Mouse (Mus musculus) CD4-positive, CD25-positive, alpha-beta regulatory T cell, adult 4 months (primary cell): ENCODE results near the gene Tnnc2. TPM values are rescaled to one million over a fixed set of nuclear protein-coding genes. Genes with fewer than 3 reads are reported as not detected.
A peak's percentile ranks its signal among the peaks of the same experiment; 100 is the strongest.

ENCODE experiments used
- ATAC-seq: one replicate; pipeline ENCODE4 v1.8.0; 2017
- polyA plus RNA-seq, 2 experiments: library from polyadenylated mRNA; unstranded; fragments of 100-300 nt; shearing (Covaris generic); gene quantifications; one replicate each; pipeline ENCODE4 v1.2.1; 2017

Gene Tnnc2
- polyA plus RNA-seq, result not detected

- ATAC-seq, result no peak
Observed at GRCm38 (mm10) chr2:164779481-164780086, at the start of gene Tnnc2. TSS of gene Tnnc2 (minus strand) at chr2:164779967.

DNA sequence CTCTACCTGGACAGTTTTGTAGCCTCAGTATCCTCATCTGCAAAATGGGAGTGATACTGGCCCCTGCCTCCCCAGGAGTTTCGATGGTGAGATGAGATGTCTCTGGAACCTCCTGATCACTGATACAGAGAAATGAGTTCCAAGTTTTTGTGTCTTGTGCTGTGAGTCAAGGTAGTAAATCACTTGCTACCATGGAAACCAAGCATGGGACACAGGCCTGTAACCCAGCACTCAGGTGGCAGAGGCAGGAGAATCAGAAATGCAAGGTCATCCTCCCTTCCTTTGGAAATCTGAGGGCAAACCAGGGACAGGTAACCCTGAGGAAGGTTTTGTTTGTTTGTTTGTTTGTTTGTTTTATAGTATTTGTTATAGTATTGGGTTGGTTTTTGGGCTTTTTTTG lies 49.3 kb upstream of the Tnnc2 start:
- no peak for ATAC-seq

- no peak for ATAC-seq
Observed at GRCm38 (mm10) chr2:164828437-164828836, 48.7 kb upstream of the Tnnc2 start, which contains the start of gene Spata25. TSS of gene Spata25 (minus strand) at chr2:164828537.

DNA sequence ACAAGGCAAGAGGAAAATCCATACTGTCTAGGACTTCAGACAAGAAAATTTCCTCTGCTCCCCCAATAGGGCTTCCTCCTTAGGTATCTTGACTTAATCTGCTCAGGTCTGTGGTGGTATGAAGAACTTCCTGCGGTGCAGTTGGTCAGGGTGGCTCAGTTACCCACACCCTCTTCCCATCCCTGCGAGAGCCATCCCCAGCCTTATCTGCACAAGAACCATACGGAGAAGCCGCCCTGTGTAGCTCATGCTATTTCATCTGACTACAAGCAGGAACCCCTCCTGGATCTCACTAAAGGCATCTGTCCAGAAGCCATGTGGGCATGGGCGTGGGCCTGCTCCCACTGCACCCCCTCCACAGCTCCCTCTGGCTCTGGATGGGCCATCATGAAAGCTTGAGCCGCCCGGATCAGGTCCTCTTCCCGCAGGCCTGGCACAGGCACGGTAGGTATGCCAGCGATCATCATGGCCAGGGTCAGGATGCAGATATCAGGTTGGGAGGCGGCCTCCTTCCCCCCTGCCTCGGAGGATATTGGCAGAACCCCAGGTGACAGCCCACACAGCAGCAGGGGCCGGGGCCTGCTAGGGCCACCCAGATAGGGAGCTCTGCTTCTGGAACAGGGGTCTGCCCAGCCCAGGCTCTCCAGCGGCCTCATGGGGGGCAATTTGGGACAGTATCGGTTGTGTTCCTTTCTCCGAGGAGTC lies 47.5 kb upstream of the Tnnc2 start:
- ATAC-seq, result no peak

DNA sequence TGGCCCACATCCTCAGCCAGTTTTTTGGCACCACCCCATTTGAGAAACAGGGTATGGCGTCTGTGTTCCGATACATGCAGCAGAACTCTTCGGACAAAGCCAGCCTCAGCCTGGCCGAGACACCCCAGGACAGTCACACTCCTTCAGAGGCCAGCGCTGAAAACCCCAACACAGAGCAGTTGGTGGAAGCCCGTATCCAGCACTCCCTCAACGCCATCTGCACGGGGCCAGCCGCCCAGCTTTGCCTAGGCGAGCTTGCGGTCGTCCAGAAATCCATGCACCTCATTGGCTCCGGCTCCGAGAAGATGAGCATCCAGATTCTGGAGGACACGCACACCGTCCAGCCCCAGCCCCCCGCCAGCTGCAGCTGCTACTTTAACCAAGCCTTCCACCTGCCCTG lies 45.8 kb upstream of the Tnnc2 start:
- ATAC-seq, result no peak

DNA sequence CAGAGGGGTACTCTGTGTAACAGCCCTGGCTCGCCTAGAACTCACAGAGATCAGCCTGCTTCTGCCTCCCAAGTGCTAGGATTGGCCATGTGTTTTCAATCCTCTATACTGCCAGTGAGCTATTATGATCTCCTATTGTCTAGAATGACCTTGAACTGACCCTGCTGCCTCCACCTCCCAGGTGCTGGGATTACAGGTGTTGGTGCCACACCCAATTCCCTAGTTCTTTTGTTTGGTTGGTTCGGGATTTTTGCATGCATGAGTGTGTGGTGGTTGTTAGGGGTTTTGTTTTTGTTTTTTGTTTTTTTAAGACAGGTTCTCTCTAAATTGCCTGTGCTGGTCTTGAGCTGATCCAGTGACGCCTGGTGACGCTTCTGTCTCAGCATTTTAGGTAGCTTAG lies 44.2 kb upstream of the Tnnc2 start:
- no peak for ATAC-seq

GRCm38 (mm10) chr2:164823181-164823585 lies 43.4 kb upstream of the Tnnc2 start:
- no peak for ATAC-seq

DNA sequence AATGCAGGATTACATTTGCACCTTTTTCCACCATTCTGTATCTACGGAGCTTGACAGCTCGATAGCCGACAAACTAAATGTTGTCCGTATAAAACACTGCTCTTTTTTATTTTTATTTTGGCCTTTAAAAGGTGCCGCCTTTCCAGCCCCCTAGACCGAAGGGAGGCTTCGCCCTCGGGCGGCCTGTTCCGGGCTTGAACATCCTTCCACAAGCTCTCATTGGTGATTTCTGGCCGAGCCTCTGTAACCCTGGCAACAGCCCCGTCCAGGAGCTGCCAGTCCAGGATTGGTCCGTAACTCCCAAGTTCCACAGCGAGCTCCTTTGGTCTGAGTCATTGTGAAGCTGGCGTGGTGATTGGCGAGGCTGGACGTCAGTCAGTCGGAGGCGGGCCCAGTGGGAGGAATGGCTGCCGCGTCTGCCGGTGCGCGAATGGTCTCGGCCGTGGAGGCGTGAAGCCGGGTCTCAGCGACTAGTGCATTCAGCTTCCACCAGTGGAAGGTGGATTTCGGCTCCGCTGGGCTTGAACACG lies 42.9 kb upstream of the Tnnc2 start, which contains the start of gene Zswim1:
Zswim1 (plus strand) TSS at position 51 of the 530 bp plus-strand sequence.
- ATAC-seq, result peak; percentile 100

DNA sequence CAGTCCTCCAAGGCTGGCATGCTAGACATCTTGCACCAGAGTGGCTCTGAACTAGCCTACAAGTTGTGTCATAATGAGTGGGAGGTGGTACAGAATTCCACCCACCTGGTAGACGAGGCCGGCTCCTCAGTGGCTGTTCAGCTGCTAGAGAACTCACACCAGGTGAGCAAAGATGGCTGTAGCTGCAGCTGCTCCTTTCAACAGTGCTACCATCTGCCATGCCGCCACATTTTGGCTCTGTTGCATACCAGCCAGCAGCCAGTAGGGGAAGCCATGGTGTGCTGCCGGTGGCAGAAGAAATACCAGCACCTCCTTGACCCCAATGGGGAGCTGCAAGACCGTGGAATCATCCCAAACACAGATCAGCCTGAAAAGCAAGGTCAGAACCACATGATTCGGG lies 41.3 kb upstream of the Tnnc2 start:
- no peak for ATAC-seq

DNA sequence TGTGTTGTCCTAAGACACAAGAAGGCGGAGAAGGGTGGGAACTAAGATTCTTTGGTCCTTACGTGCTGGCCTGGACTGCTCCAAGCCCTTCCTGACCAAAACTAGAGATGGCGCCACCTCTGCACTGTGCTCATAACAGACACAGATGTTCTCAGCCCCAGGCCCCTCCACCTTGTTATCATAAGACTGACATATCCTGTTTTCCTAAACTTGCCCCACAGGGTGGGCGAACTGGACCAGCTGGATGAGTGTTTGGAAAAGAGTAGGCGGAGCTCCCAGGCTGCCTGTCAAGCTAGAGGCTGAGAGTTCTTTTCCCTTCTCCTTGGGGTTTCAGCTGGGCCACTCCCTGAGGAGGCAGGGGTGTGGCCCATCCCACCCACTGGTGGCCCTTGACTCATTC lies 37.9 kb upstream of the Tnnc2 start:
- ATAC-seq, result no peak

GRCm38 (mm10) chr2:164817206-164817605 lies 37.4 kb upstream of the Tnnc2 start:
- ATAC-seq, result no peak

- ATAC-seq, result no peak
Observed at GRCm38 (mm10) chr2:164815821-164816220, 36.1 kb upstream of the Tnnc2 start.

GRCm38 (mm10) chr2:164815348-164815747 lies 35.6 kb upstream of the Tnnc2 start:
- ATAC-seq, result no peak

- ATAC-seq, result no peak
Observed at GRCm38 (mm10) chr2:164813557-164813956, 33.8 kb upstream of the Tnnc2 start.

DNA sequence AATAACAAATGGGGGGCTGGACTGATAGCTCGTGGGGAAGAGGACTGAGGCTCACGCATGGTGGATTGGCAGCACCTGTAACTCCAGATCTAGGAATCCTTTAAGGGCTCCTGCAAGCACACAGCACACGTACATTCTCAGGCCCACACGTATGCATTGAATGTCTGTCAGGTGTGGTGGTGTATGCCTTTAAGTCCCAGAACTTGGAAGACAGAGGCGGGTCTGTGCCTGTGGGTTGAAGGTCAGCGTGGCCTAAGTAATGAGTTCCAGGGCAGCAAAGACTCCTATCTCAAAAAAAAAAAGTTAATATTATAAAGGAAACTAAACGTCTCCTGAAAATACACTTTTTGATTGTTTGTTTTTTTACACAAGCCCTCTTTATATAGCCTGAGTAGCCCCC lies 26.8 kb upstream of the Tnnc2 start:
- ATAC-seq, result no peak

GRCm38 (mm10) chr2:164805332-164805718 lies 25.6 kb upstream of the Tnnc2 start:
- peak; percentile 12 for ATAC-seq

DNA sequence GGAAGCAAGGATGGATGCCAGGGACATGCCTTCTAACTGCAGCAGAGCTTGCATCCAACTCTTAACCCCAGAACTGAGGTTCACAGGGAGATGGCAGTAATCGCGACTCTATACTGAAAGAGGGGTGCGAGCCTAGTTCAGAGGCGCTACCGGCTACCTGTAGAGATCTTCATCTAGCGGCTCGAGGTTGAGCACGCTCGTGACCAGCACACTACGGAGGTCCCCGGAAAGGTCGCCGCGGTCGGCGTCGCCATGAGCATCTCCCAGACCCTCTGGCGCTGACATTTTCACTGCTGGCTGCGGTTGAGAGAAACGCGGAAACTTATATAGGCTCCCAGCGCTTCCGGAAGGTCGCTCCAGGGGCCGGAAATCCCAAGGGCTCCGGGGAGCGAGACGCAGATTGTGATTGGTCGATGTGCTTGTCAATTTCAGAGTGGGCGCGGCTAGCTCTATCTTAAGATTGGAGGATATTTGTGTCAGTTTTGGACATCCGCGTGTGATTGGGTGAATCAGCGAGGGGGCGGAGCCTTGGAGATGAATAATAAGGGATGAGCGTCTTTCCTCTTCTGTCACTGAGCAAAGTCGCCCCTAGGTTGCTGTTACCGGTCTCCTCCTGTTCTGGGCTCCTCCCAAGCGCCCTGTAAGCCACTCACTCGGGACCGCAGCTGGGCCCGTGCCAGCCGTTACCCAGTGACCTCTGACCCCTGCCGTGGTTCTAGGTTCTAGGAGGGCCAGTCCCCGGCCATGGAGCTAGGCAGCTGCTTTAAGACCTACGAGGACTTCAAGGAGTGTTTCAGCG lies 25.0 kb upstream of the Tnnc2 start, which contains the start of the genes Acot8 and Zswim3:
Acot8 (minus strand) TSS at position 350 of the 799 bp plus-strand sequence.
Zswim3 (plus strand) TSS at position 566 of the 799 bp plus-strand sequence.
- ATAC-seq, result peak; percentile 97

GRCm38 (mm10) chr2:164803921-164804313 lies 24.1 kb upstream of the Tnnc2 start:
- no peak for ATAC-seq

- no peak for ATAC-seq
Observed at GRCm38 (mm10) chr2:164803201-164803920, 23.6 kb upstream of the Tnnc2 start.

DNA sequence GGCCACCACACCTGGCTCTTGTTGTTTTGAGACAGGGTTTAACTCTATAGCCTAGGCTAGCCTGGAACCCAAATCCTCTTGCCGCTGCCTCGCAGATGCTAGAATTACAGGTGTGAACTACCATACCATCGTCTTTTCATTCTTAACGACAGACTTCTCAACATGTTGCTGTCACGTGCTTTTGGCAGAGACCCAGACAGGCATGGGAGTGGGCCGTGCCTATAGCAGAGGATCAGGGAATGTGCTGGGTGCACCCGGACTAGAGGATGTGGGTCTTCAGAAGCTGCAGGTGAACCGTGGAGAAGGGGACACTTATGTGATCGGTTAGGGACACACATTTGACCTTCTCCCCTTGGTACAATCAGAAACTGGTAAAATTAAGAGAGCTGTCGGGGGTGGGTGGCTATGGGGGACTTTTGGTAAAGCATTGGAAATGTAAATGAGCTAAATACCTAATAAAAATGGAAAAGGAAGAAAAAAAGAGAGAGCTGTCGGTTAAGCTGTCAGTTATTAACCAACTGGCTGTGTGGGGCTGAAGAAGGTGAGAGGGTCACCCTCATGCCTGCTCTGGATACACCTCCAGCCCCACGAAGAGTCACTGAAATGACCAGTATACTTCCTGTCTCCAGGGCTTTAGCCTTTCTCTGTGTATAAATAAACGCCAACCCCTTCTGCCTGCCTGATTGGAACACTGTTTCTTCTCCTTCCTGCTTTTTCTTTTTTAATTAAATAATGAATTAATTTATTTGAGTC lies 20.7 kb upstream of the Tnnc2 start:
- ATAC-seq, result no peak

GRCm38 (mm10) chr2:164798554-164798953 lies 18.8 kb upstream of the Tnnc2 start:
- peak; percentile 48 for ATAC-seq

GRCm38 (mm10) chr2:164795868-164796267 lies 16.1 kb upstream of the Tnnc2 start:
- no peak for ATAC-seq
